Mouse (Mus musculus) intestine, embryonic 16.5 days (tissue): ENCODE data around the gene Tmem120a. TPM values are rescaled to one million over a fixed set of nuclear protein-coding genes. Genes with fewer than 3 reads are reported as not detected.

Experiments
- ATAC-seq: fragments of 200-750 bp; cut with Nextera tagmentation; 2 replicates; pipeline ENCODE4 v1.8.0; 2017; ENCODE audit warnings: moderate TSS enrichment, moderate library complexity
- H3K27ac ChIP-seq: fragments of 300-500 bp; sonication (generic); 2 replicates; pipeline ENCODE4 v1.5.1; 2014; ENCODE audit warnings: mild to moderate bottlenecking, low read length
- H3K27me3 ChIP-seq: fragments of 300-500 bp; sonication (generic); replicated peaks from 2 replicates; pipeline ENCODE4 v1.6.1; 2014; ENCODE audit warnings: low read length, control low read depth, mixed read lengths; ENCODE audit not compliant: control insufficient read depth, insufficient read depth
- H3K36me3 ChIP-seq: fragments of 300-500 bp; sonication (generic); 2 replicates; pipeline ENCODE4 v1.6.1; 2014; ENCODE audit warnings: low read length, control low read depth; ENCODE audit not compliant: control insufficient read depth, insufficient read depth
- H3K4me1 ChIP-seq: fragments of 300-500 bp; sonication (generic); 2 replicates; pipeline ENCODE4 v1.6.1; 2014; ENCODE audit warnings: low read length, control low read depth, mixed read lengths; ENCODE audit not compliant: control insufficient read depth, insufficient read depth
- H3K4me2 ChIP-seq: fragments of 300-500 bp; sonication (generic); 2 replicates; pipeline ENCODE4 v1.6.1; 2014; ENCODE audit warnings: low read depth, low read length, control low read depth
- H3K4me3 ChIP-seq: fragments of 300-500 bp; sonication (generic); 2 replicates; pipeline ENCODE4 v1.5.1; 2014; ENCODE audit warnings: mild to moderate bottlenecking, low read length
- H3K9ac ChIP-seq: fragments of 300-500 bp; sonication (generic); 2 replicates; pipeline ENCODE4 v1.6.1; 2014; ENCODE audit warnings: low read depth, low read length
- H3K9me3 ChIP-seq: fragments of 300-500 bp; sonication (generic); 2 replicates; pipeline ENCODE4 v1.6.1; 2016; ENCODE audit warnings: low read length, control low read depth; ENCODE audit not compliant: control insufficient read depth
- WGBS: fragments of 180-500 bp; shearing (Covaris S2); extraction: QIAGEN DNeasy Blood & Tissue Kit; methylation state at CpG from one replicate; pipeline ENCODE4 v1.1.7; 2014; 5-methylcytosine and 5-hydroxymethylcytosine counted together
- polyA plus RNA-seq: library from polyadenylated mRNA; unstranded; fragments of >200 nt; fragmentation: Nextera tagmentation; extraction: Ambion mirVana; gene quantifications from 2 replicates; pipeline ENCODE4 v1.2.1, GENCODE M21; 2015

The Tmem120a gene
- polyA plus RNA-seq, 1 experiment from 2014 or later, result 65.1 TPM

DNA sequence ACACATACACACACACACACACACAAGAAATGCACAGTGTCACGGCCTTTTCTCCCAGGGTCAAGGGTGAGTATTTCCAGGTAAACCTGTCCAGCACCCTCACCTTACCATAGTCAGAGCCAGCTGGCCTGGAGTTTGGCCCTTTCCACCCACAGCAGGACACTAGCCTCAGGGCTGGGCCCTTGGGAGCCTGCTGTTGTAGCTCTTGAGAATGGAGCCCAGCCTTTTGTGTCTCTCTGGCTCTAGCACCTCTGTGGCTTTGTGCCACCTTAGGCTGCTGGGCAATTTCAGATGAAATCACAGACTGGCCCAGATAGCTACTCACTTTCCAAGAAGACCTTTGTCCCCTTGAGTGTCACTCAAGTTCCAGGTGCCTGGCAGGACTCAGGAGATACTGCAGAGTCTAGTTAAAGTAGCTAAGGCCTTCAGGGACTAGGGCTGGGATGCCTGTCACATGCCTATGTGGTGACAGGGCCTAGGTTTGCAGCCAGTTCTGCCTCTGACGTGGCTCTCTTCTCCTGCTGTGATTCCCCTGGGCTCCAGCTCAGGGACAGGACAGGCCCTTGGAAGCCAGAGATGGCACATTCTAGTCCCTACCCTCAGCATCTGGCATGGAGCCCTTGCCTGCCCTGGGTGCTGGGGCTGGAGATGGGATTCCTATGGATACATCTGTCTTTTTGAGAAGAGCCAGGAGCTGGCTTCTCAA, 17.5 kb downstream of the Tmem120a start:
- peak overlapping the region; percentile 73 for H3K27ac ChIP-seq
- no peaks in the 10 kb centered on the region for H3K9me3 ChIP-seq
- H3K4me3 ChIP-seq, result no peak overlapping the region
- WGBS, result 64% methylated on average over 2 of the region's 2 CpGs
- no peak overlapping the region for H3K4me2 ChIP-seq
- peaks cover 17% of the 10 kb centered on the region for H3K36me3 ChIP-seq
- H3K9ac ChIP-seq, result peak overlapping the region; percentile 57
- H3K4me1 ChIP-seq, result peaks cover 38% of the 10 kb centered on the region
- no peaks in the 10 kb centered on the region for H3K27me3 ChIP-seq
- ATAC-seq, result peak; percentile 56

GRCm38 (mm10) chr5:135725991-135726390, 18.3 kb downstream of the Tmem120a start:
- ATAC-seq, result no peak
- 47% methylated on average over 6 of the region's 6 CpGs for WGBS

GRCm38 (mm10) chr5:135725391-135725841, 18.8 kb downstream of the Tmem120a start:
- 32% methylated on average over 8 of the region's 8 CpGs for WGBS
- Histone ChIP-seq H3K9ac (peak overlapping the region; percentile 57), H3K27ac (peak overlapping the region; percentile 73), H3K4me1 (peaks cover 38% of the 10 kb centered on the region), H3K4me3 (peak overlapping the region; percentile 29), H3K27me3 (no peaks in the 10 kb centered on the region), H3K36me3 (peaks cover 12% of the 10 kb centered on the region), H3K9me3 (no peaks in the 10 kb centered on the region), H3K4me2 (peak overlapping the region; percentile 33)
- peak; percentile 58 for ATAC-seq

More at GRCm38 (mm10) chr5:135725991-135726390, 18.3 kb downstream of the Tmem120a start:
- Histone ChIP-seq H3K4me3 (peak overlapping the region; percentile 29; the same call in 1 of the 2 replicates), H3K27me3 (no peaks in the 10 kb centered on the region), H3K4me1 (peaks cover 38% of the 10 kb centered on the region), H3K27ac (peak overlapping the region; percentile 73), H3K36me3 (peaks cover 17% of the 10 kb centered on the region), H3K9me3 (no peaks in the 10 kb centered on the region), H3K9ac (peak overlapping the region; percentile 57), H3K4me2 (peak overlapping the region; percentile 33)

- 29% methylated on average over 9 of the region's 9 CpGs for WGBS
- ATAC-seq, result peak; percentile 34
- Histone ChIP-seq H3K4me3 (no peak overlapping the region), H3K9ac (peak overlapping the region; percentile 57; the same call in 1 of the 2 replicates), H3K4me2 (peak overlapping the region; percentile 33; the same call in 1 of the 2 replicates), H3K27me3 (no peaks in the 10 kb centered on the region), H3K36me3 (peaks cover 6% of the 10 kb centered on the region), H3K27ac (peak overlapping the region; percentile 73), H3K4me1 (peaks cover 38% of the 10 kb centered on the region), H3K9me3 (no peaks in the 10 kb centered on the region)
These were observed 19.5 kb downstream of the Tmem120a start for GRCm38 (mm10) chr5:135724536-135725322.

- H3K9ac ChIP-seq, result no peak overlapping the region
- no peak for ATAC-seq
- no peak overlapping the region for H3K4me2 ChIP-seq
- H3K9me3 ChIP-seq, result no peaks in the 10 kb centered on the region
- H3K4me1 ChIP-seq, result peaks cover 41% of the 10 kb centered on the region
- no peaks in the 10 kb centered on the region for H3K36me3 ChIP-seq
- H3K4me3 ChIP-seq, result no peak overlapping the region
- WGBS, result 46% methylated on average over 3 of the region's 3 CpGs
- no peaks in the 10 kb centered on the region for H3K27me3 ChIP-seq
- no peak overlapping the region for H3K27ac ChIP-seq
These were observed 21.0 kb downstream of the Tmem120a start for GRCm38 (mm10) chr5:135723165-135723751.

GRCm38 (mm10) chr5:135722121-135722520, 22.1 kb downstream of the Tmem120a start:
- no peak for ATAC-seq
- Histone ChIP-seq H3K9ac (no peak overlapping the region), H3K27ac (no peak overlapping the region), H3K27me3 (no peaks in the 10 kb centered on the region), H3K36me3 (no peaks in the 10 kb centered on the region; the same call in 1 of the 2 replicates), H3K4me1 (peaks cover 39% of the 10 kb centered on the region), H3K4me3 (no peak overlapping the region), H3K4me2 (no peak overlapping the region), H3K9me3 (no peaks in the 10 kb centered on the region)
- WGBS, result 77% methylated on average over 11 of the region's 11 CpGs

DNA sequence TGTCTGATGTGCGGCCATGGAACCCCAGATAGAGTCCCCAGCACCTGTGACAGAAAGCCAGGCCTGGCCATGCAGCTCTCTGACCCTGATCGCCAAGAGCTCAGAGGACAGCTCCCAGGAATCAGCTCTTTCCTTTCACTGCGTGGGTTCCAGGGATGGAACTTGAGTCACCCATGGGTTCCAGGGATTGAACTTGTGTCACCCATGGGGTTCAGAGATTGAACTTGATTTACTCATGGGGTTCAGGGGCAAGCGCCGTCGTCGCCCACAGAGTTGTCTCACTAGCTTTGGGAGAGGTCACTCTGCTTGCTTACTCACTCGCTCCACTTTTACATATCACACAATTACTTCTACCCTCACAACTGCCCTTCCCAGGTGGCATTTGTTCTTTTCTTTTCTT, 23.2 kb downstream of the Tmem120a start:
- no peak overlapping the region for H3K4me3 ChIP-seq
- no peak overlapping the region for H3K9ac ChIP-seq
- H3K27ac ChIP-seq, result no peak overlapping the region
- no peaks in the 10 kb centered on the region for H3K9me3 ChIP-seq
- WGBS, result 94% methylated on average over 8 of the region's 8 CpGs
- no peak overlapping the region for H3K4me2 ChIP-seq
- peaks cover 3% of the 10 kb centered on the region; the same call in 1 of the 2 replicates for H3K36me3 ChIP-seq
- no peaks in the 10 kb centered on the region for H3K27me3 ChIP-seq
- ATAC-seq, result no peak
- peaks cover 29% of the 10 kb centered on the region for H3K4me1 ChIP-seq

GRCm38 (mm10) chr5:135720121-135720520, 24.1 kb downstream of the Tmem120a start:
- H3K9ac ChIP-seq, result no peak overlapping the region
- H3K36me3 ChIP-seq, result peaks cover 3% of the 10 kb centered on the region; the same call in 1 of the 2 replicates
- no peak overlapping the region for H3K4me3 ChIP-seq
- no peaks in the 10 kb centered on the region for H3K27me3 ChIP-seq
- H3K4me1 ChIP-seq, result peaks cover 20% of the 10 kb centered on the region
- ATAC-seq, result no peak
- no peak overlapping the region for H3K27ac ChIP-seq
- WGBS, result 76% methylated on average over 3 of the region's 3 CpGs
- no peak overlapping the region for H3K4me2 ChIP-seq
- H3K9me3 ChIP-seq, result no peaks in the 10 kb centered on the region

DNA sequence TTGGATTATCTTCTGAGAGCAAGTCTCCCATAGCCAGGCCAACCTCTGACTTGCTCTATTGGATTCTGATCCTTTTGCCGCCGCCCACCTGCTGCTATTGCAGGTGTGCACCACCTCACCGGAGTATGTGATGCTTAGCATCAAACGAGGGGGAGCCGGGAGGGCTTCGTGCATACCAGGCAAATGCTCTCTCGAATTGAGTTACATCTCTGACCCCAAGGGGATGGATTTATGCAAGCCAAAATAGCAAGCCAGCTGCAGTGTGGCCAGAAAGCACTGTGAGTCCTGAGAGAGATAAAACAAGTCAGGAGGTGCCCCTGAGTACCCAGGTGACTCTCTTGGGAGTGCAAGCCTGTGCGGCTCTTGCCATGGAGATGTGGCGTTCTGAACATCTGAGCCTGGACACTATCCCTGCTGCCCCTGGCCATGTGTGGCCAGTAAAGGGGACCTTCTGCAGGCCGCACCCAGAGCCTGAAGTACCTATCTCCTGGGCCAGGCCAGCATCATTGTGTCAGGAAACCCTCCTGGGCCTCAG, 24.6 kb downstream of the Tmem120a start:
- H3K36me3 ChIP-seq, result peaks cover 3% of the 10 kb centered on the region; the same call in 1 of the 2 replicates
- no peak for ATAC-seq
- peaks cover 15% of the 10 kb centered on the region for H3K4me1 ChIP-seq
- no peak overlapping the region for H3K9ac ChIP-seq
- H3K9me3 ChIP-seq, result no peaks in the 10 kb centered on the region
- WGBS, result 87% methylated on average over 10 of the region's 10 CpGs
- H3K4me2 ChIP-seq, result no peak overlapping the region
- no peak overlapping the region for H3K27ac ChIP-seq
- H3K27me3 ChIP-seq, result no peaks in the 10 kb centered on the region
- H3K4me3 ChIP-seq, result no peak overlapping the region
